Mouse (Mus musculus) midbrain, embryonic 15.5 days (tissue): ENCODE measurements around the gene Dad1. TPM values are rescaled to one million over a fixed set of nuclear protein-coding genes. Genes with fewer than 3 reads are reported as not detected.
"Not testable (repeated sequence)": the region's sequence is repeated elsewhere in the genome, so short reads cannot be mapped to it uniquely, and the experiment has no call there.

Source experiments
- ATAC-seq: fragments of 200-750 bp; cut with Nextera tagmentation; replicated peaks from 2 replicates; pipeline ENCODE4 v1.8.0; 2017; ENCODE audit warnings: moderate TSS enrichment
- H3K27ac ChIP-seq: fragments of 300-500 bp; sonication (generic); 2 replicates; pipeline ENCODE4 v1.5.1; 2015; ENCODE audit warnings: mild to moderate bottlenecking, inconsistent platforms
- H3K27me3 ChIP-seq: fragments of 300-500 bp; sonication (generic); replicated peaks from 2 replicates; pipeline ENCODE4 v1.6.1; 2015; ENCODE audit warnings: inconsistent platforms
- H3K36me3 ChIP-seq: fragments of 300-500 bp; sonication (generic); replicated peaks from 2 replicates; pipeline ENCODE4 v1.6.1; 2015; ENCODE audit warnings: inconsistent platforms
- H3K4me1 ChIP-seq: fragments of 300-500 bp; sonication (generic); 2 replicates; pipeline ENCODE4 v1.6.1; 2015; ENCODE audit warnings: inconsistent platforms
- H3K4me2 ChIP-seq: fragments of 300-500 bp; sonication (generic); 2 replicates; pipeline ENCODE4 v1.6.1; 2015; ENCODE audit warnings: inconsistent platforms, mild to moderate bottlenecking, moderate library complexity
- H3K4me3 ChIP-seq: fragments of 300-500 bp; sonication (generic); 2 replicates; pipeline ENCODE4 v1.5.1; 2015; ENCODE audit warnings: mild to moderate bottlenecking, inconsistent platforms
- H3K9ac ChIP-seq: fragments of 300-500 bp; sonication (generic); 2 replicates; pipeline ENCODE4 v1.6.1; 2015; ENCODE audit warnings: mild to moderate bottlenecking, inconsistent platforms
- H3K9me3 ChIP-seq: fragments of 300-500 bp; sonication (generic); 2 replicates; pipeline ENCODE4 v1.6.1; 2016; ENCODE audit warnings: inconsistent platforms
- WGBS: fragments of 180-500 bp; shearing (Covaris S2); methylation state at CpG from one replicate; pipeline ENCODE4 v1.1.7; 2015; ENCODE audit warnings: mixed read lengths; 5-methylcytosine and 5-hydroxymethylcytosine counted together
- polyA plus RNA-seq: library from polyadenylated mRNA; unstranded; fragments of >200 nt; fragmentation: Nextera tagmentation; extraction: Ambion mirVana; gene quantifications from 2 replicates; pipeline ENCODE4 v1.2.1, GENCODE M21; 2015

Gene Dad1
- polyA plus RNA-seq, 1 experiment from 2014 or later = 335 TPM

DNA sequence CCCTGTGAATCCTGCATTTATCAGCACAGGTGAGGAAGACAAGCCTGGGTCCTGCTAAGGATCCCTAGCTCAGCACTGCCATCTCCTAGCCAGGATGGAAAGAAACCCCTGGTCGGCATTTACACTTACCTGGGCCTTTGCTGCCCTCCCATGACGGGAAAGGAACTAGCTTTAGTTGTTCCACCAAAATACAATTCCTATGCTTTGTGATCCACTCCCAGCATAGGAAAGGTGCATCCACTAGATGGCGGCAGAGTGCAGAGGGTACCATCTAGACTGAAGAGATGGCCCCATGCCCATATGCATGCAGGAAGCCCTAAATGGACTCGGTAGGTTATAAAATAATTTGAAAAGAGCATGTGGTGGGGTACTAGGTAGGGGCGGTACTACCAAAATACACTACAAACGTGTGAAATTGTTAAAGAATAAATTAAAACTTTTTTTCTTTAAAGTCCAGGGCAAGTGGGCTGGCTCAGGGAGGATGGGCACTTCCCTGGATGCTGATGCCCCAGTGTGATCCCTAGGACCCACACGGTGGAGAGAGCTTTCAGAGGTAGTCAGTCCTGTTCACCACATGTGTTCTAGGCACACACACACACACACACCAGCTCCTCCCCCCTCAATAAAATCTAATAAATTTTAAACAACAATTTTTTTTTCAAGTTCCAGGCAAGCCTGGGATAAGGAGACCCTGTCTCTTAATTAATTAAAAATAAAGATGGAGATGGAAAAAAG lies 14.7 kb downstream of the Dad1 start:
- no peaks in the 10 kb centered on the region for H3K27me3 ChIP-seq
- WGBS = 15% methylated on average over 7 of the region's 7 CpGs
- H3K4me2 ChIP-seq = no peak overlapping the region
- no peak overlapping the region for H3K4me3 ChIP-seq
- no peak overlapping the region for H3K9ac ChIP-seq
- peak overlapping the region; percentile 25; the same call in 1 of the 2 replicates for H3K27ac ChIP-seq
- H3K36me3 ChIP-seq = peaks cover 16% of the 10 kb centered on the region
- H3K9me3 ChIP-seq = no peaks in the 10 kb centered on the region
- H3K4me1 ChIP-seq = peaks cover 8% of the 10 kb centered on the region; the same call in 1 of the 2 replicates
- ATAC-seq = peak; percentile 36

DNA sequence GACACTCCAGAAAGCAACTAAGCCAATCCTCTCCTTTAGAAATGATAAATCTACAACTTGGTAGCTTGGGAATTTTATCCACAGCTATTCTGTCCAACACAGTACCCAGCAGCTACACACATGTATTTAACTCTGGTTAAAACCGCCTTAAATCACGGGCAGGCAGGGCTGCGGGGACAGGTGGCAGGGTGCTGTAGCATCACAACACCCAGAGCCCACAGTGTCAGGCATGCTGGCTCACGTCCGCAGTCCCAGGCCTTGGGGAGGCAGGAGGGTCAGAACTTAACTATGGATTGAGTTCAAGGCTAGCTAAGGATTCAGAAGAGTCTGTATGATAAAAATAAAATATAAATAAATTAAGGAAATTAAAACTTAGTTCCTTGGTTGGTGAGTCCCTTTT lies 17.0 kb downstream of the Dad1 start:
- H3K9me3 ChIP-seq = no peaks in the 10 kb centered on the region
- H3K36me3 ChIP-seq = peaks cover 14% of the 10 kb centered on the region
- no peaks in the 10 kb centered on the region for H3K27me3 ChIP-seq
- 88% methylated on average over 5 of the region's 5 CpGs for WGBS
- no peak overlapping the region for H3K4me3 ChIP-seq
- peaks cover 17% of the 10 kb centered on the region for H3K4me1 ChIP-seq
- H3K9ac ChIP-seq = no peak overlapping the region
- no peak overlapping the region for H3K27ac ChIP-seq
- ATAC-seq = no peak
- no peak overlapping the region for H3K4me2 ChIP-seq

DNA sequence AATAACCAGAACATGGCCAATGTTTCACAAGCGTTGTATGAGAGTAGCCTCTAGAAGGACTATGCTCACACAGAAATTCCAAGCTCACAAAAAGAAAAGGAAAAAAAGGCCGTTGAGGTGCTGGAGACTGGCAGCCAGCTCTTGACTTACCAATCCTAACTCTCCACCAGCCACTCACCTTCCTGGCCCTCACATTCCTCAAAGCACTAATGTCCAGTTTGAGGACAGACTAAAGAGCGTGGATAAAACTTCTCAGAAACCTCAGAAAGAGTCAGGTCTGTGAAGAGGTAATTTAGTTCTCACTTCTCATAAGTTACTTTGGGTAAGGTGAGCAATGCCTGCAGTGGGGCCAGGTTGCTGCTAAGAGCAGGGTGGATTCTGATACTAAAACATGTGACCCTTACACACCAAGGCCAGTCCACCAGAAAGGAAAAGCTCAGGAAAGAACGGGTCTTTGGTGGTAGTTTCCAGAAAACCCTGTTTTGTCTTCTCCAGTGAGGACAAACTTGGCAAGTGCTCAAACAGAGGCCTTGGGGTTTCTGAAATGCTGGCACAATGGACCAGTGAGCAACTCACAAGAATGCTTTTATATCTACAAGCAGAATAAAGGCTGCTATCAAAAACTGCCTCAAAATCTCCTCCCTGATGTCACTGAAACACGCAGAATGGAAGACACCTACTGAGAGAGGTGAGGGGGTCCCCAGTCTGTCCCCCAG lies 17.9 kb downstream of the Dad1 start:
- Histone ChIP-seq H3K4me2 (no peak overlapping the region), H3K9ac (no peak overlapping the region), H3K36me3 (peaks cover 5% of the 10 kb centered on the region; the same call in 1 of the 2 replicates), H3K9me3 (no peaks in the 10 kb centered on the region), H3K27ac (no peak overlapping the region), H3K4me1 (peaks cover 20% of the 10 kb centered on the region), H3K27me3 (no peaks in the 10 kb centered on the region), H3K4me3 (no peak overlapping the region)
- 82% methylated on average over 5 of the region's 5 CpGs for WGBS
- ATAC-seq = no peak

DNA sequence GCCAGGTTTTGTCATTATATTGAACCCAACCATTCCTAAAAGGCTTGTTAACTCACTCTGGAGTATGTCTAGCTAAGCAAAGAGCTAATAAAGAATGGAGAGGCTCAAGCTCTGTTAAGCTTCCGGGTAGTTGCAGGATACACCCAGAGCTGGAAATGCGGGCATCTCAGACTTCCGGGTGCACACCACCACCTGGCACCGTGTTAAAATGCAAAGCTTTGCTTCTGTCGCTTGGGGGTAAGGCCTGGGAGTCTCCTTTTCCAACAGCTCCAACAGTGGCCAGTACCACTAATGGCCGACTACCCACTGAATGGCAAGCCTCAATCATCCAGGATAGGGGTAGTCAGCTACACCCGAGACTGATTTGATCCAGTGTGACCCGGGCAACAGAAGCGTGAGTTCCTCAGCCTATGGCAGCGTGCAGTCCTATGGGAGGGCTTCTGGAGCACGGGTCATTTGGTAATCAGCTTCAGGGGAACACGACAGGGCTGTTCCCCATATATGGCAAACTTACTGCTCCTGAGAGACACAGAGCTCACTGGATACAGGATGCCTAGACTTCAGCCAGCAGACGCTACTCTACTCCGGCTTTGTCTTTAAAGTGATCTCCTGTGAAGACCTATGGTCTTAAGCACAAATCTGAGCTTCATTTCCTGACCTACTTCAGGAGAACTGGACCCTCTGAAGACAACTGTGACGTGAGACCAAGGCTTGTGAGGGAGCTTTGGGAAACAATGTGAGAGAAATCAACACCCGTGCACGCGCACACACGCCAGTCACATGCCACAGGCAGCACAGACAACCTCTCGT lies 19.5 kb downstream of the Dad1 start:
- Histone ChIP-seq H3K4me3 (no peak overlapping the region), H3K27me3 (no peaks in the 10 kb centered on the region), H3K27ac (no peak overlapping the region), H3K9me3 (no peaks in the 10 kb centered on the region), H3K4me2 (no peak overlapping the region), H3K36me3 (no peaks in the 10 kb centered on the region), H3K9ac (no peak overlapping the region), H3K4me1 (peaks cover 21% of the 10 kb centered on the region)
- ATAC-seq = no peak
- 74% methylated on average over 20 of the region's 20 CpGs for WGBS

DNA sequence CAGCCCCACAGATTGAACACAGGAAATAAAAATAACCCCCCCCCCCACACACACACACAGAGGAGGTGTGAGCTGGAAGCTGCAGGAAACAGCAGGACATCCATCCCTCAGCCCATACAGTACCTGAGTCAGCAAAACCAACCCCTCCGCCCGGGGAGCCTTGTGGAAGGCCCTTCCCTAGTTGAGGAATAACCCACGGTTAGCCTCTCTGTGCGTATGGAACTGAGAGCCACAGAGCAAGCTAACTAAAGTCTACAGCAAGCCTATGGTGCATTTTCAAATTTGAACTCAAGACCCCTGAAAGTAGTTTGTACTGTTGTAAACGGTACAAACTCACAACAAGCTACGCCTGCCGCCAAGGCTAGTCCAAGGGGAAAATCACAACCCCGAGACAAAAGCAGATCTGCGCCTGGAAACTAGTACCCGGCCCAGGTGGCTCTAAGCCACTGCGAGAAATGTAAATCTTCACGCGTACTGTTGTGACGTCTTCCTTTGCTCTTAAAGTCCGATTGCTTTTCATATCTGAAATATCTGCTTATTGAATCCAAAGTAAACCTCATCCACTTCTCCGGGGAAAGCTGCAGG lies 20.3 kb downstream of the Dad1 start:
- WGBS = 72% methylated on average over 16 of the region's 16 CpGs
- peaks cover 26% of the 10 kb centered on the region for H3K4me1 ChIP-seq
- H3K36me3 ChIP-seq = no peaks in the 10 kb centered on the region
- no peak overlapping the region for H3K4me3 ChIP-seq
- H3K9me3 ChIP-seq = no peaks in the 10 kb centered on the region
- H3K27me3 ChIP-seq = no peaks in the 10 kb centered on the region
- H3K27ac ChIP-seq = no peak overlapping the region; the same call in 1 of the 2 replicates
- no peak overlapping the region for H3K4me2 ChIP-seq
- H3K9ac ChIP-seq = no peak overlapping the region; the same call in 1 of the 2 replicates
- no peak for ATAC-seq

DNA sequence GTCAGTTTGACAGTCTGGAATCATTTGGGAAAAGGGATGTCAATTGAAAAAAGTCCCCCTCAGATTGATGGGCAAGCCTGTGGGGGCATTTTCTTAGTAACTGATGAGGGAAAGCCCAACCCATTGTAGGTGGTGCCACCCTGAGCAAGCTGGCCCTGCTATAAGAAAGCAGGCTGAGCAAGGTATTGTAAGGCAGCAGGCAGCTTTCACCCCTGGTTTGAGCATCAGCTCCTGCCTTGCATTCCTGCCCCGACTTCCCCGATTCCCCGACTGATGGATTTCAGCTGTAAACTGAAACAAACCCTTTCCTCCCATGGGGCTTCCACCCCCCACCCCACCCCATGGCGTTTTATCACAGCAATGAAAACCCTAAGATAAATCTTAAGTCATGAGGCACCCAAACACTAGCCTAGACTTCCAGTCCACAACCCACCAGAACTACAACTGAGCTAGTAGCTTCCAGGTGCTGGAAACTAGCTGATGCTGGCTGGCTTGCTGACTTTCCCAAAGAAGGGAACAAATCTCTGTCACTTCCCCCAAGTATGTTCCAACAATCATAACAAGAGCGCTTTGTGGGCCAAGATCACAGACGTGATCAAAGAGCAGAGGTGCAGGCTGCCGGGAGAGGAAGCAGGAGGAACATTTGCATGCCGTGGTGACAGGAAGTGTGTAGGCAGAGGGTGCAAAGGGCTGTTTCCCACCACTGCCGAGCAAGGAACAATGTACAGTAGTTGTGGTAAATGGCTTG lies 20.9 kb downstream of the Dad1 start:
- H3K36me3 ChIP-seq = no peaks in the 10 kb centered on the region
- H3K9me3 ChIP-seq = no peaks in the 10 kb centered on the region
- H3K9ac ChIP-seq = no peak overlapping the region; the same call in 1 of the 2 replicates
- H3K27ac ChIP-seq = peak overlapping the region; percentile 39; the same call in 1 of the 2 replicates
- no peak for ATAC-seq
- H3K4me3 ChIP-seq = no peak overlapping the region
- no peaks in the 10 kb centered on the region for H3K27me3 ChIP-seq
- H3K4me2 ChIP-seq = no peak overlapping the region
- WGBS = 50% methylated on average over 9 of the region's 9 CpGs
- H3K4me1 ChIP-seq = peaks cover 32% of the 10 kb centered on the region

DNA sequence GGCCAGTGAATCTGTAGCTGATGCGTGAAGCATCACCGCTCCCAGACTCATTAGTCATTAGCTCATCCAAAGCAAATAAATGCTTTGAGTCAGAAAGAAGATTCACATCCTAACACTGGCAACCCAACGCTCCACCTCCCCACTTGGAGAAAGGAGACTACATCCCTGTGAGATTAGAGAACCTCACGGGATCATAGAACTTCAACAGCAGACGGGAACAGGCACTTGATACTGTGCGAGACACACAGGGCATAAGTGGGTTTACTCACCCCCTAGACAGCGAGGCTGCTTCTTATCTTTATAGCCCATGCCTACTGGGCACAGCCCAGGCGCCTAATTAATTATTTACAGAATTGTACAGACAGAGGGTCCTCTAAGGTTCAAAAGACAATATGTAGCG lies 21.8 kb downstream of the Dad1 start:
- 34% methylated on average over 9 of the region's 9 CpGs for WGBS
- Histone ChIP-seq H3K4me1 (peaks cover 32% of the 10 kb centered on the region), H3K9ac (no peak overlapping the region), H3K4me3 (no peak overlapping the region), H3K9me3 (no peaks in the 10 kb centered on the region), H3K27ac (peak overlapping the region; percentile 52), H3K4me2 (no peak overlapping the region), H3K27me3 (no peaks in the 10 kb centered on the region), H3K36me3 (no peaks in the 10 kb centered on the region)
- no peak for ATAC-seq

DNA sequence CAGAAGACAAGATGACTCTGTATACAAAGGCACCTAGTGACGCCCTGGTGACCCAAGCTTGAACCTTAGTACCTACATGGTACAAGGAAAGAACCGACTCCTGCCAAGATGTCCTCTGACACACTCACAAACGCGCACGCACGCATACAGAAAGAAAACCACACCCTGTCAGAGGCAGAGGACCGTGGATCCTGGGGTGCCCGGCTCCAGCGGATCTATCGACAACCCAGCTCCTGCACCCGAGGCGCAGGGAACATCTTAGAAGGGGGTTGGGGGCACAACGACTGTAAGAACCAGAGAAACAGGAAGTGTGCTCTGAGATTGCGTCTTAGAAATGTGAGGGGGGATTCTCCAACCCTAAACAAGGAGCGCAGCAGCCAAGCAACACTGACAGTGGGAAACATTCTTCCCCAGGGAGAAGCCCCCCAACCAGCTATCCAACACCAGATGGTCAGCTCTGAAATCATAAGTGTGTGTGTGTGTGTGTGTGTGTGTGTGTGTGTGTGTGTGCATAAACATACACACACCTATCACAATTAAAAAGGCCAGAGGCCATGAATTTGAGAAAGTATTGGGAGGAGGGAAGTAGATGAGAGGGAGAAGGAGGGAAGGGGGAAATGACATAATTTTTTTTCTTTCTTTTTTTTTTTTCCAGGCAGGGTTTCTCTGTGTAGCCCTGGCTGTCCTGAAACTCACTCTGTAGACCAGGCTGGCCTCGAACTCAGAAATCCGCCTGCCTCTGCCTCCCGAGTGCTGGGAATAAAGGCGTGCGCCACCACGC lies 22.5 kb downstream of the Dad1 start:
- H3K27ac ChIP-seq = no peak overlapping the region
- H3K36me3 ChIP-seq = no peaks in the 10 kb centered on the region

DNA sequence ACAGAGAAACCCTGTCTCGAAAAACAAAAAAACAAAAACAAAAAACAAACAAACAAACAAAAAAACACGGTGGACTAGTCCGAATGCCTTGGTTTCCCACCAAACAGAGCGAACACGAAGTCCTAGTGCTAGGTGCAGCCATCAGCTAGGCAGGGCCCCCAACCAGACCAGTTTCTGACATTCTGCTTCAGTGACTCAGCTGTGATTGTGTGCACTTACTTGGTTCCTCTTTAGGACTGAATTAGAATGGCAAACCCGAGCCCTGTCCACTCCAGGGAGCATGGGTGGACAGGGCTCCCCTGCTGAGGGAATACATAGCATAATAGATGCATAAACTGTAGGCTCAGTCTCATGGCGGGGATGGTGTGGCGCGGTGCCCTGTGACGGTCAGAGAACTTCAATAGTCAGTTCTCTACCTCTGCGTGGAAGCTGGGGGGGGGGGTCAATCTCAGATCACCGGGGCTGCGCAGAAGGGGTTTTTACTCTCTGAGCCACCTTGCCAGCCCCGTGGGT lies 23.2 kb downstream of the Dad1 start:
- Histone ChIP-seq H3K4me3 (no peak overlapping the region), H3K9me3 (no peaks in the 10 kb centered on the region), H3K36me3 (no peaks in the 10 kb centered on the region), H3K9ac (no peak overlapping the region), H3K4me2 (no peak overlapping the region), H3K27me3 (no peaks in the 10 kb centered on the region), H3K27ac (no peak overlapping the region), H3K4me1 (peaks cover 32% of the 10 kb centered on the region)
- ATAC-seq = no peak
- whole genome bisulfite sequencing = 82% methylated on average over 14 of the region's 14 CpGs

More for the DNA sequence above, 22.5 kb downstream of the Dad1 start:
- Histone ChIP-seq H3K4me2 (no peak overlapping the region), H3K9me3 (no peaks in the 10 kb centered on the region), H3K4me1 (peaks cover 32% of the 10 kb centered on the region), H3K4me3 (no peak overlapping the region), H3K27me3 (no peaks in the 10 kb centered on the region), H3K9ac (no peak overlapping the region)
- ATAC-seq = no peak
- 88% methylated on average over 21 of the region's 21 CpGs for WGBS

DNA sequence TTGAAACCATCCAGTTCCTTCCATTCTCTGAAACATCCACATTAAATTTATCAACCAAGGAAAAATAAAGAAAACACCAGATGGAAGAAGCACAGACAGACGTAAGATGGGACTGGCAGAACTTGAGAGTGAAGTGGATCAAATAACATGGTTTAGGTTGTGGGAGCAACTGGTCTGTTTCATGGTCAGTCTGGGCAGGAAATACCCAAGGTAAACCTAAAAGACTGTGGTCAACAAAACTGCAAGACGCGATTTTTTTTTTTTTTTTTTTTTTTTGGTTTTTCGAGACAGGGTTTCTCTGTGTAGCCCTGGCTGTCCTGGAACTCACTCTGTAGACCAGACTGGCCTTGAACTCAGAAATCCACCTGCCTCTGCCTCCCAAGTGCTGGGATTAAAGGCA lies 24.1 kb downstream of the Dad1 start:
- not testable (repeated sequence) for H3K9ac ChIP-seq, H3K36me3 ChIP-seq, H3K4me2 ChIP-seq, H3K4me3 ChIP-seq, H3K27me3 ChIP-seq, ATAC-seq, H3K9me3 ChIP-seq, H3K27ac ChIP-seq
- WGBS = 80% methylated on average over 3 of the region's 4 CpGs
- H3K4me1 ChIP-seq = peaks cover 39% of the 10 kb centered on the region
